Mouse (Mus musculus) limb, embryonic 11.5 days (tissue): Measurements from ENCODE around the gene Olfr819. TPM values are rescaled to one million over a fixed set of nuclear protein-coding genes. Genes with fewer than 3 reads are reported as not detected.
"Not testable (repeated sequence)": the region's sequence is repeated elsewhere in the genome, so short reads cannot be mapped to it uniquely, and the experiment has no call there.

Source experiments
- ATAC-seq: fragments of 200-750 bp; cut with Nextera tagmentation; 2 replicates; pipeline ENCODE4 v1.8.0; 2017; ENCODE audit warnings: low read depth; ENCODE audit not compliant: insufficient number of reproducible peaks, low FRiP score, low TSS enrichment
- DNase-seq: peaks from one replicate; pipeline ENCODE4 v3.0.0-alpha.2; 2015; ENCODE audit warnings: low spot score
- H3K27ac ChIP-seq: fragments of 300-500 bp; sonication (generic); replicated peaks from 2 replicates; pipeline ENCODE4 v1.5.1; 2014; ENCODE audit warnings: low read depth, mild to moderate bottlenecking, low read length
- H3K27me3 ChIP-seq: fragments of 300-500 bp; sonication (generic); 2 replicates; pipeline ENCODE4 v1.6.1; 2014; ENCODE audit warnings: mild to moderate bottlenecking, low read length, mixed read lengths; ENCODE audit not compliant: control insufficient read depth, insufficient read depth
- H3K36me3 ChIP-seq: fragments of 300-500 bp; sonication (generic); 2 replicates; pipeline ENCODE4 v1.6.1; 2014; ENCODE audit warnings: mild to moderate bottlenecking, low read length, moderate library complexity, mixed read lengths; ENCODE audit not compliant: control insufficient read depth, insufficient read depth
- H3K4me1 ChIP-seq: fragments of 300-500 bp; sonication (generic); 2 replicates; pipeline ENCODE4 v1.6.1; 2014; ENCODE audit warnings: low read length, mixed read lengths; ENCODE audit not compliant: control insufficient read depth, insufficient read depth
- H3K4me2 ChIP-seq: fragments of 300-500 bp; sonication (generic); 2 replicates; pipeline ENCODE4 v1.6.1; 2014; ENCODE audit warnings: low read depth, mild to moderate bottlenecking, moderate library complexity; ENCODE audit not compliant: severe bottlenecking
- H3K4me3 ChIP-seq: fragments of 300-500 bp; sonication (generic); 2 replicates; pipeline ENCODE4 v1.5.1; 2014; ENCODE audit warnings: low read depth, low read length
- H3K9ac ChIP-seq: fragments of 300-500 bp; sonication (generic); 2 replicates; pipeline ENCODE4 v1.6.1; 2014; ENCODE audit warnings: mild to moderate bottlenecking, low read length
- H3K9me3 ChIP-seq: fragments of 300-500 bp; sonication (generic); 2 replicates; pipeline ENCODE4 v1.6.1; 2016; ENCODE audit warnings: low read length; ENCODE audit not compliant: control insufficient read depth
- WGBS: fragments of 180-500 bp; shearing (Covaris S2); extraction: QIAGEN DNeasy Blood & Tissue Kit; methylation state at CpG from one replicate; pipeline ENCODE4 v1.1.7; 2014; 5-methylcytosine and 5-hydroxymethylcytosine counted together
- polyA plus RNA-seq: library from polyadenylated mRNA; unstranded; fragments of >200 nt; fragmentation: Nextera tagmentation; extraction: Ambion mirVana; gene quantifications from 2 replicates; pipeline ENCODE4 v1.2.1, GENCODE M21; 2014

Gene Olfr819
- polyA plus RNA-seq = not detected in 2 replicates

DNA sequence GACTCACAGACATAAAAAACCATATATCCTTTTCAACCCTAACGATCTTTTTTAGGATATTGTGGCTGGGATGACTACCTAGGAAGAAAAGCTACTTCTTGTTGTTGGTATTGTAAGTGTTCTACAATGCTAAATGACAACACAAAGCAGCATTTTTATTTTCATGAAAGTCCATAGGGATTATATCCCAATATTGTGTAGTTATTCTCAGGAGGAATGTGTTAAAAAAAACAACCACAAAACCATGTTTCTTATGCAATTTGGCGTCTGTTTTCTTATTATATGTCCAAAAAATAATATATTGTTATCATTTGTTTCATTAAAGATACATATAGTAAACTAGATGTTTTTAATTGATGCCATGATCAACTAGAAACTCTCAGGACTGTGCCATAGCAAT is at the start of gene Olfr819:
Gene Olfr819 (minus strand): TSS at position 101 of the 400 bp plus-strand sequence.
- H3K27me3 ChIP-seq, H3K4me1 ChIP-seq, H3K9ac ChIP-seq, DNase-seq, H3K36me3 ChIP-seq, H3K4me3 ChIP-seq, H3K9me3 ChIP-seq, ATAC-seq, H3K4me2 ChIP-seq, H3K27ac ChIP-seq: not testable (repeated sequence)
- 75% methylated on average over 2 of the region's 2 CpGs for WGBS

DNA sequence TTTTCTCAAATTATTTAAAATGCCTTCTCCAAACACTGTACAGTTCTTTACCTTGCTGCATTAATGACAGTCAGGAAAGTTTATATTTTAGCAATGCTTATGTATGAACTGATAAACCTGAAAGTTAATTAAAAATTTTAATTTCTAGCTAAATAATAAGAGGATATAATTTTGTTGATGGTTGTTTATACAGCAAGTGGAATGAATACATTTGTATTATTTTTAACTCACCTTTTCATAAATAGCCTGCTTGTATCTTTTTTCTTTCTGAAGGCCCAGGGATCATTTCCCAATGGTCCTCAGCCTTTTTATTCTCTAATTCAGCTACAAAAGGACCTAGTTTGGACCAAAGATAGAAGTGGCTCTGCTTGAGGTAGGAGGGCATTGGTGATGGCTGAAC is 45.3 kb upstream of the Olfr819 start, which contains the start of gene Olfr820:
Gene Olfr820 (plus strand): TSS at position 301 of the 400 bp plus-strand sequence.
- no peaks in the 10 kb centered on the region for H3K36me3 ChIP-seq
- ATAC-seq (no peak), DNase-seq (no peak)
- no peak within 1 kb of the TSS for H3K4me2 ChIP-seq
- no peak within 1 kb of the TSS for H3K27ac ChIP-seq
- no peak within 1 kb of the TSS for H3K9ac ChIP-seq
- no peak within 1 kb of the TSS for H3K4me3 ChIP-seq
- no peaks in the 10 kb centered on the region for H3K4me1 ChIP-seq
- no peaks in the 10 kb centered on the region for H3K27me3 ChIP-seq
- H3K9me3 ChIP-seq = no peaks in the 10 kb centered on the region

DNA sequence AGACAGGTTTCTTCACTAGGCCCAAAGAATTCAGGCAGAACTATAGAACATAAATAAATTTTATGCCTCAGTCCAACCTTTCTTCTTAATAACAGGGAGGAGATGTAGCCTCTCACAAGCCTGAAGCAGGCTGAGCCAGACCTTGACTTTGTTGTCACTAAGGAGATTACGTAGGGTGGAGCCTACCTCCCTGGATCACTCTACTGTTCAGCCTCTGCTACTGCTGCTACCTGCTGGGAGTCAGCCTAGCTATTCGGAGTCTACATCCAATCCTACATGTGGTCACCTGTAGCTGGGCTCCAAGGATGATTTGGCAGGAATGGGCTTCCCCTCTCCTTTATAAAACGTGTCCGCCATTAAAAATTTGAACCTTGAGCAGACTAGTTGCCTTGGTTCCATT is 38.3 kb upstream of the Olfr819 start:
- H3K9me3 ChIP-seq, H3K4me1 ChIP-seq, H3K36me3 ChIP-seq, H3K4me3 ChIP-seq, H3K27me3 ChIP-seq, H3K27ac ChIP-seq, ATAC-seq, H3K9ac ChIP-seq, DNase-seq, H3K4me2 ChIP-seq: not testable (repeated sequence)
- WGBS = 87% methylated on average over 4 of the region's 4 CpGs

DNA sequence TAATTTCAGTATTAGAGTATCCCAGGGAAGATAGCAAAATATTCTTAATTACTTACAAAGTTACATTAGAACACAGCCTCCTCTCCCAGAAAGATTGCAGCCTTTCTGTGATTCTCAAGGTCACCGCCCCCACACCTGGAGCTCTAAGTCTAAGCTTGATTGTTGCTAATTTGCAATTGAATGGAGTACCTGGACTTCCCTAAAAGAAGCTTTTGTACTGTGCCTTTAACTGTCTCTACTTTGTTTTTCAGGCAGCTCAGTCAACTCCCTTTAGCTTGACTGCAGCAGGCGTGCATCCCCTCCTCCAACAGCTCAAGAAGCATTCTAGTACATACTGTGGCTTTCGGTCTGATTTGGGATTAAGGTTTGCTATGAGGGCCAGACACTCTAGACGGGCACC is 37.0 kb upstream of the Olfr819 start:
- H3K4me2 ChIP-seq, H3K4me3 ChIP-seq, H3K4me1 ChIP-seq, H3K9ac ChIP-seq, H3K27me3 ChIP-seq, H3K27ac ChIP-seq, H3K36me3 ChIP-seq, DNase-seq, ATAC-seq, H3K9me3 ChIP-seq: not testable (repeated sequence)
- 86% methylated on average over 4 of the region's 4 CpGs for WGBS

DNA sequence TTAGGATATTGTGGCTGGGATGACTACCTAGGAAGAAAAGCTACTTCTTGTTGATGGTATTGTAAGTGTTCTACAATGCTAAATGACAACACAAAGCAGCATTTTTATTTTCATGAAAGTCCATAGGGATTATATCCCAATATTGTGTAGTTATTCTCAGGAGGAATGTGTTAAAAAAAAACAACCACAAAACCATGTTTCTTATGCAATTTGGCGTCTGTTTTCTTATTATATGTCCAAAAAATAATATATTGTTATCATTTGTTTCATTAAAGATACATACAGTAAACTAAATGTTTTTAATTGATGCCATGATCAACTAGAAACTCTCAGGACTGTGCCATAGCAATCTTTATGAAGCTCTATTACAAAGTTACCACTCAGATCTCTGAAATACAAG is 17.9 kb upstream of the Olfr819 start, which contains the start of gene Gm10310:
Gene Gm10310 (minus strand): TSS at position 101 of the 400 bp plus-strand sequence.
- H3K4me3 ChIP-seq, DNase-seq, H3K9ac ChIP-seq, H3K27ac ChIP-seq, H3K4me2 ChIP-seq, H3K4me1 ChIP-seq, H3K27me3 ChIP-seq, H3K36me3 ChIP-seq, H3K9me3 ChIP-seq, ATAC-seq: not testable (repeated sequence)
- WGBS = no CpG with 5 or more reads among the region's 1 CpGs

DNA sequence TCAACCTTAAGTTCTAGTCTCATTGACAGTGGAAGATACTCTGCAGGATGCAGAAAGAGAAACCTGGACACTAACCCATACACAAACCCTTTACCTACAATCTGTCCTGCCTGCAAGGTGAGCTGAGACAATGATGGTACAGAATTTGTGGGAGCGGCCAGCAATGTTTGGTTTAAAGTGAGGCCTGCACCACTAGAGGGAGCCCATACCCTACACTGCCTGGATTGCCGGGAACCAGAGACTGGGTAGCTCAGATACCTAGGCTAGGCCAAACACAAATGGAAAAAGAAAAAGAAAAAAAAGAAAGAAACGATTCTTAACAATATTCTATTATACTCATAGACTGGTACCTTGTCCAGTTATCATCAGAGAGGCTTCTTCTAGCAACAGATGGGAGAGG is 14.8 kb upstream of the Olfr819 start:
- not testable (repeated sequence) for DNase-seq, H3K36me3 ChIP-seq, H3K4me3 ChIP-seq, H3K27me3 ChIP-seq, H3K4me1 ChIP-seq, H3K9me3 ChIP-seq, ATAC-seq, H3K4me2 ChIP-seq, H3K27ac ChIP-seq, H3K9ac ChIP-seq
- WGBS = no CpG with 5 or more reads among the region's 3 CpGs

DNA sequence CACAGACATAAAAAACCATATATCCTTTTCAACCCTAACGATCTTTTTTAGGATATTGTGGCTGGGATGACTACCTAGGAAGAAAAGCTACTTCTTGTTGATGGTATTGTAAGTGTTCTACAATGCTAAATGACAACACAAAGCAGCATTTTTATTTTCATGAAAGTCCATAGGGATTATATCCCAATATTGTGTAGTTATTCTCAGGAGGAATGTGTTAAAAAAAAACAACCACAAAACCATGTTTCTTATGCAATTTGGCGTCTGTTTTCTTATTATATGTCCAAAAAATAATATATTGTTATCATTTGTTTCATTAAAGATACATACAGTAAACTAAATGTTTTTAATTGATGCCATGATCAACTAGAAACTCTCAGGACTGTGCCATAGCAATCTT is 9.0 kb upstream of the Olfr819 start, which contains the start of gene Olfr247:
Gene Olfr247 (minus strand): TSS at position 101 of the 400 bp plus-strand sequence.
- H3K4me3 ChIP-seq, ATAC-seq, H3K9me3 ChIP-seq, H3K36me3 ChIP-seq, H3K9ac ChIP-seq, DNase-seq, H3K27ac ChIP-seq, H3K4me2 ChIP-seq, H3K27me3 ChIP-seq, H3K4me1 ChIP-seq: not testable (repeated sequence)
- no CpG with 5 or more reads among the region's 2 CpGs for WGBS

DNA sequence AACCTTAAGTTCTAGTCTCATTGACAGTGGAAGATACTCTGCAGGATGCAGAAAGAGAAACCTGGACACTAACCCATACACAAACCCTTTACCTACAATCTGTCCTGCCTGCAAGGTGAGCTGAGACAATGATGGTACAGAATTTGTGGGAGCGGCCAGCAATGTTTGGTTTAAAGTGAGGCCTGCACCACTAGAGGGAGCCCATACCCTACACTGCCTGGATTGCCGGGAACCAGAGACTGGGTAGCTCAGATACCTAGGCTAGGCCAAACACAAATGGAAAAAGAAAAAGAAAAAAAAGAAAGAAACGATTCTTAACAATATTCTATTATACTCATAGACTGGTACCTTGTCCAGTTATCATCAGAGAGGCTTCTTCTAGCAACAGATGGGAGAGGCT is 5.9 kb upstream of the Olfr819 start:
- not testable (repeated sequence) for H3K36me3 ChIP-seq, H3K9ac ChIP-seq, H3K27me3 ChIP-seq, H3K9me3 ChIP-seq, H3K27ac ChIP-seq, H3K4me1 ChIP-seq, H3K4me3 ChIP-seq, ATAC-seq, H3K4me2 ChIP-seq, DNase-seq
- WGBS = no CpG with 5 or more reads among the region's 3 CpGs

DNA sequence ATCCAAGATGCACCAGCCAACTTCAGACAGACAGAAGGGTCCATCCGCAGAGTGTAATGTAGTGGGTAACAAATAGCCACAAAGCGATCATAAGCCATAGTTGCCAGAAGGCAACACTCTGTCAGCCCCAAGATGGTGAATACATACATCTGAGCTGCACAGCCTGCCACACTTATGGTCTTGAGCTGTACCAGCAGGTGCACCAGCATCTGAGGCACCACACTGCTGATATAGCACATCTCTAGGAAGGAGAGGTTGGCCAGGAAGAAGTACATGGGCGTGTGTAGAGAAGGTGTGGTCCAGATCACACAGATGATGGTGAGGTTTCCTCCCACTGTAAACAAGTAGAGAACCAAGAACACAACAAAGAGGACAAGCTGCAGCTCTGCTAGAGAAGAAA is 834 bp downstream of the Olfr819 start:
- WGBS = 100% methylated on average over 2 of the region's 3 CpGs

More for the DNA sequence above, 834 bp downstream of the Olfr819 start:
- H3K27ac ChIP-seq, H3K36me3 ChIP-seq, H3K4me2 ChIP-seq, ATAC-seq, H3K27me3 ChIP-seq, DNase-seq, H3K4me1 ChIP-seq, H3K9me3 ChIP-seq, H3K4me3 ChIP-seq, H3K9ac ChIP-seq: not testable (repeated sequence)
